Mouse (Mus musculus) v-Abl transformed pro-B cells (cell line): ENCODE data around the gene Srebf2.

ENCODE experiments used
- in situ Hi-C, 2 experiments: fragments of 400-800 bp; cut with MboI; formaldehyde crosslinking; loops; one replicate each; pipeline ENCODE4 v1.15.1; 2025; ENCODE audit not compliant: unreplicated experiment in 2 of 2

Srebf2 gene

GRCm38 (mm10) chr15:82152435-82152834 is 5.5 kb downstream of the Srebf2 start:
- in situ Hi-C loops = no loop called here

- in situ Hi-C loops = no loop called here
These were observed 9.3 kb downstream of the Srebf2 start for GRCm38 (mm10) chr15:82156298-82156697.

- in situ Hi-C loops = no loop called here
These were observed 9.9 kb downstream of the Srebf2 start for GRCm38 (mm10) chr15:82156902-82157301.

- in situ Hi-C loops = no loop called here
These were observed 11.5 kb downstream of the Srebf2 start for GRCm38 (mm10) chr15:82158243-82159035.

- in situ Hi-C loops = no loop called here
These were observed 12.5 kb downstream of the Srebf2 start for GRCm38 (mm10) chr15:82159471-82159870.

- in situ Hi-C loops = no loop called here
These were observed 14.0 kb downstream of the Srebf2 start for GRCm38 (mm10) chr15:82160731-82161640.

GRCm38 (mm10) chr15:82161965-82162600 is 15.1 kb downstream of the Srebf2 start:
- in situ Hi-C loops = no loop called here

GRCm38 (mm10) chr15:82163356-82164060 is 16.5 kb downstream of the Srebf2 start:
- in situ Hi-C loops = no loop called here

GRCm38 (mm10) chr15:82164061-82164399 is 17.0 kb downstream of the Srebf2 start:
- in situ Hi-C loops = no loop called here

GRCm38 (mm10) chr15:82164496-82164895 is 17.5 kb downstream of the Srebf2 start:
- in situ Hi-C loops = no loop called here

- in situ Hi-C loops = no loop called here
These were observed 18.6 kb downstream of the Srebf2 start for GRCm38 (mm10) chr15:82165332-82166239.

- in situ Hi-C loops = no loop called here
These were observed 19.5 kb downstream of the Srebf2 start for GRCm38 (mm10) chr15:82166240-82167100.

GRCm38 (mm10) chr15:82167201-82168168 is 20.5 kb downstream of the Srebf2 start:
- in situ Hi-C loops = no loop called here

- in situ Hi-C loops = loop anchor here in 1 of 2 experiments (5.0 kb wide), 1 partner anchor 37 kb away; no protein-coding TSS in a partner anchor
These were observed 22.7 kb downstream of the Srebf2 start for GRCm38 (mm10) chr15:82169671-82170070.

- in situ Hi-C loops = loop anchor here in 1 of 2 experiments (5.0 kb wide), 1 partner anchor 38 kb away; no protein-coding TSS in a partner anchor
These were observed 23.7 kb downstream of the Srebf2 start for GRCm38 (mm10) chr15:82170437-82171377.

- in situ Hi-C loops = loop anchor here in 1 of 2 experiments (5.0 kb wide), 1 partner anchor 40 kb away; no protein-coding TSS in a partner anchor
These were observed 25.7 kb downstream of the Srebf2 start for GRCm38 (mm10) chr15:82172648-82173047.
